Mouse (Mus musculus) hindbrain, embryonic 14.5 days (tissue): Measurements from ENCODE around the gene Unc13b. TPM values are rescaled to one million over a fixed set of nuclear protein-coding genes. Genes with fewer than 3 reads are reported as not detected.

ENCODE experiments used
- ATAC-seq: fragments of 200-750 bp; cut with Nextera tagmentation; 2 replicates; pipeline ENCODE4 v1.8.0; 2017; ENCODE audit warnings: moderate number of reproducible peaks, mild to moderate bottlenecking, moderate TSS enrichment, moderate library complexity; ENCODE audit not compliant: low FRiP score
- DNase-seq: peaks from one replicate; pipeline ENCODE4 v3.0.0-alpha.2; 2015; ENCODE audit warnings: low spot score
- H3K27ac ChIP-seq: fragments of 300-500 bp; sonication (generic); 2 replicates; pipeline ENCODE4 v1.5.1; 2014; ENCODE audit warnings: mild to moderate bottlenecking, moderate library complexity
- H3K27me3 ChIP-seq: fragments of 300-500 bp; sonication (generic); 2 replicates; pipeline ENCODE4 v1.6.1; 2014; ENCODE audit warnings: mild to moderate bottlenecking, low read length, mixed read lengths; ENCODE audit not compliant: control insufficient read depth, insufficient read depth
- H3K36me3 ChIP-seq: fragments of 300-500 bp; sonication (generic); replicated peaks from 2 replicates; pipeline ENCODE4 v1.6.1; 2014; ENCODE audit not compliant: control insufficient read depth, insufficient read depth
- H3K4me1 ChIP-seq: fragments of 300-500 bp; sonication (generic); replicated peaks from 2 replicates; pipeline ENCODE4 v1.6.1; 2014; ENCODE audit warnings: antibody characterized with exemption, low read length, mixed read lengths; ENCODE audit not compliant: control insufficient read depth, insufficient read depth
- H3K4me2 ChIP-seq: fragments of 300-500 bp; sonication (generic); replicated peaks from 2 replicates; pipeline ENCODE4 v1.6.1; 2014; ENCODE audit warnings: mild to moderate bottlenecking, moderate library complexity
- H3K4me3 ChIP-seq: fragments of 300-500 bp; sonication (generic); replicated peaks from 2 replicates; pipeline ENCODE4 v1.5.1; 2014; ENCODE audit warnings: mild to moderate bottlenecking, low read length
- H3K9ac ChIP-seq: fragments of 300-500 bp; sonication (generic); 2 replicates; pipeline ENCODE4 v1.6.1; 2014
- H3K9me3 ChIP-seq: fragments of 300-500 bp; sonication (generic); 2 replicates; pipeline ENCODE4 v1.6.1; 2016; ENCODE audit warnings: low read length; ENCODE audit not compliant: control insufficient read depth
- WGBS: fragments of 180-500 bp; shearing (Covaris S2); extraction: QIAGEN DNeasy Blood & Tissue Kit; methylation state at CpG from one replicate; pipeline ENCODE4 v1.1.7; 2014; 5-methylcytosine and 5-hydroxymethylcytosine counted together
- polyA plus RNA-seq: library from polyadenylated mRNA; unstranded; fragments of >200 nt; fragmentation: Nextera tagmentation; extraction: Ambion mirVana; gene quantifications from 2 replicates; pipeline ENCODE4 v1.2.1, GENCODE M21; 2014

Gene Unc13b
- polyA plus RNA-seq, result 18.9 and 19.5 TPM in 2 replicates

DNA sequence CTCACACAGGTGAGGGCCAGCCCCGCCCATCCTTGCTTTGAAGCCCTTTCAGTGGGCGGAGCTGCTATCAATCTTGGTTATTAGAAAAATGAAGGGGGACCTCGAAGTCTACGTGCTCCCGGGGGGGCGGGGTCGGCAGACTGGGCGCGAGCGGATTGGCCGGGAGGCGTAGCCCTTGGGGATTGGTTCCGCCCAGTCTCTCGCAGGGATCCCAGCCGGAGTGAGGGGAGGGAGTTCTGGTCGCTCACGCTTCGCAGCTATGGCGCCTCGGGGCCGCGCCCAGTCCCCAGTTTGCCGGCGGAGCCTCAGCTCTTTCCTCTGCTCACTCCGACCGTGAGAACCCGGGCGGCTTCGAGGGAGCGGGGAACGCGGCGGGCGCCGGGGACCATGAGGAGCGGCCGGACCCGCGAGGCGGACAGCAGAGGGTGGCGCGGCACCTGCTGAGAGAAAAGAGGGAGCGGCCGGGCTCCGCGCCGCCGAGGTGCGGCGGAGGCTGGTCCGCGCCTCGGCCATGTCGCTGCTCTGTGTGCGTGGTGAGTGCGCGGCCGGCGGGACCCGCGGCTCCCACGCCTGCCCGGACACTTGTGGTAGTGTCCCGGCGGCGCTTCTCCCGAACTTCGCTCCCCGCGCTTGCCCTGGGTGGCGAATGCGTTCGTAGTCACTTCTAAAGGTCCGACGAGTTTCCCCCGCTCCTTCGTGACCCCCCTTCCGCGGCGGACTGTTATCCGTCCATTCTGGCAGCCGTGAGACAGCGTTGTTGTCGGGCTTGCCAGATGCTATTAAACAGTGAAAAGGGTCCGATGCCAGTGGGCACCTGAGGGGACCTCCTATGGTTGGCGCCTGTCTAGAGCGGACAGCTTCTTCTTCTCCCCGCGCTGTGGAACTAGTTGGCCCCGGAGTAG lies at the start of gene Unc13b:
TSS of gene Unc13b (plus strand) at position 201 of the 902 bp plus-strand sequence.
- no peaks in the 10 kb centered on the region for H3K36me3 ChIP-seq
- peaks cover 11% of the 10 kb centered on the region for H3K4me1 ChIP-seq
- H3K9me3 ChIP-seq, result no peaks in the 10 kb centered on the region
- ATAC-seq (peak; percentile 97), DNase-seq (peak; percentile 89)
- peak within 1 kb of the TSS; percentile 74 for H3K4me2 ChIP-seq
- peak within 1 kb of the TSS; percentile 77 for H3K9ac ChIP-seq
- peak within 1 kb of the TSS; percentile 78 for H3K27ac ChIP-seq
- no peaks in the 10 kb centered on the region for H3K27me3 ChIP-seq
- WGBS, result under 1% methylated on average over 83 of the region's 90 CpGs
- H3K4me3 ChIP-seq, result peak within 1 kb of the TSS; percentile 90

DNA sequence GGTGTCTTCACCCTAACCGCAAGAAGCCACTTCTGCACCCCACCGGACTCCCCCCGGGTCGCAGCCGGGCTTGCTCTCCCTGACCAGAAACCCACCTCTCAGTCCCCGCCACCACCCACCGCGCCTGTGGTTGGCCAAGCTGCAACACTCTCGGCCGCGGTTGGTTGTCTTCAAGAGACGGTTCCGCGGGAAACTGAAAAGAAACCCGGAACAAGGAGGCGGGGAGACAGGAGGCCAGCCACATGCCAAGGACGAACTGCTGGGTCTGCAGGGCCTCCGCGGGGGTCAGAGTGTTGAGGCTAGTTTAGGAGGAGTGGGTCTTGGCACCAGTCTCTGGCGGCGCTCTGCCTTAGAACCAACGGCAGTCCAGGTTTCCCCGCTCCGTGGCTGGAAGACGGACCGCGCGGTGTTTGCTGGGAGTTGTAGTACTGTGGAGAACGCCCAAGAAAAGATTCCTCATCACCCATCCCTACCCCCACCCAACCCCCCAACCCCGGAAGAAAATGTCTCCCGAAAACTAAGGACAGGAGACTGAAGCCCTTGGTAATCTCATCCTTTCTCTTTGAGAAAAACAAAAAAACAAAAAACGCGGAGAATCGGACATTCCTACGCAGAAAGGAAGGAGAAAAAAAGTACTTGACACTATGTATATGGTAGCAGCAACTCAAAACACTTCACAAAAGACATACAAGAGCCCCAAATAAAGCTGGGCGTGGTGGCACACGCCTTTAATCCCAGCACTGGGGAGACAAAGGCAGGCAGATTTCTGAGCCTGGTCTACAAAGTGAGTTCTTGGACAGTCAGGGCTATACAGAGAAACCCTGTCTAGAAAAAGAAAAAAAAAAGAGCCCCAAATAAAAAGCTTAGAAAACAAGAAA lies 48.4 kb upstream of the Unc13b start, which contains the start of gene Fancg:
TSS of gene Fancg (minus strand) at position 346 of the 878 bp plus-strand sequence.
- Histone ChIP-seq H3K36me3 (no peaks in the 10 kb centered on the region; the same call in 1 of the 2 replicates), H3K9me3 (no peaks in the 10 kb centered on the region), H3K27me3 (no peaks in the 10 kb centered on the region), H3K4me3 (peak within 1 kb of the TSS; percentile 68), H3K4me2 (peak within 1 kb of the TSS; percentile 62), H3K9ac (peak within 1 kb of the TSS; percentile 56), H3K27ac (no peak within 1 kb of the TSS), H3K4me1 (peaks cover 9% of the 10 kb centered on the region)
- DNase-seq (peak; percentile 79), ATAC-seq (peak; percentile 94)
- WGBS, result 2% methylated on average over 37 of the region's 37 CpGs

DNA sequence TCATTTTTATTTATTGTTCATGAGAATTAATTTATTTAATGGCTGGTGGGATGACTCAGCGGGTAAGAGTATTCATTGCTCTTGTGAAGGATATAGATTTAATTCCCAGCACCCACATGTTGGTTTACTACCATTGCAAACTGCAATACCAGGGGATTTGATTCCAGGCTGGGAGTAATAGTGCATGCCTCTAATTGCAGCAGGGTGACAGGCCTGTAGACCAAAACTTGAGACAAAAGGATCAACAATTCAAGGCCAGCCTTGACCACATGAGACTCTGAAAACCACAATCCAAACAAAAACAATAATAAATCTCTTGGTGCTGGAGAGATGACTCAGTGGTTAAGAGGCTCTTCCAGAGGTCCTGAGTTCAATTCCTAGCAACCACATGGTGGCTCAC lies 46.7 kb upstream of the Unc13b start:
- Histone ChIP-seq H3K9me3 (no peaks in the 10 kb centered on the region), H3K27me3 (no peaks in the 10 kb centered on the region), H3K4me1 (peaks cover 9% of the 10 kb centered on the region), H3K27ac (no peak overlapping the region), H3K9ac (no peak overlapping the region), H3K36me3 (peaks cover 4% of the 10 kb centered on the region; the same call in 1 of the 2 replicates), H3K4me3 (no peak overlapping the region), H3K4me2 (no peak overlapping the region)
- 95% methylated on average over 1 of the region's 1 CpGs for WGBS
- no peak for ATAC-seq
- no peak for DNase-seq

DNA sequence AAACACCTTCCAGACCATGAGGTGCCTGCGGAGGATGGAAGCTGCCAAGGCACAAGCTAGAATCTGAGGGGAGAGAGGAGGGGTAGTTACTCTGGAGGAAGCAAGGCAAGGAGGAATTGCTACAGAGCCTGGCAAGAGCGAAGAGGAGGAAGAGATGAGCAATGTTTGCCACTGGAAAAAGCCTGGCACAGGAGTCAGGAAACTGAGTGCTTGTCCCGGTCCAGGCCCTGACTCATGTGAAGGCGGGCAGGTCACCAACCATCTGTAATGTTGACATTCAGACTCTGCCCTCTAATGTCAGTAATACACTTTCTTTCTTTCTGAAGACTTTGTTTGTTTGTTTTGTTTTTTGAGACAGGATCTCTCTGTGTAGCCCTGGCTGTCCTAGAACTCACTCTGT lies 40.6 kb upstream of the Unc13b start:
- Histone ChIP-seq H3K9me3 (no peaks in the 10 kb centered on the region), H3K9ac (no peak overlapping the region), H3K4me3 (no peak overlapping the region), H3K27me3 (no peaks in the 10 kb centered on the region), H3K4me1 (no peaks in the 10 kb centered on the region), H3K27ac (no peak overlapping the region), H3K36me3 (peaks cover 59% of the 10 kb centered on the region), H3K4me2 (no peak overlapping the region)
- 96% methylated on average over 4 of the region's 4 CpGs for WGBS
- DNase-seq, result no peak
- no peak for ATAC-seq

DNA sequence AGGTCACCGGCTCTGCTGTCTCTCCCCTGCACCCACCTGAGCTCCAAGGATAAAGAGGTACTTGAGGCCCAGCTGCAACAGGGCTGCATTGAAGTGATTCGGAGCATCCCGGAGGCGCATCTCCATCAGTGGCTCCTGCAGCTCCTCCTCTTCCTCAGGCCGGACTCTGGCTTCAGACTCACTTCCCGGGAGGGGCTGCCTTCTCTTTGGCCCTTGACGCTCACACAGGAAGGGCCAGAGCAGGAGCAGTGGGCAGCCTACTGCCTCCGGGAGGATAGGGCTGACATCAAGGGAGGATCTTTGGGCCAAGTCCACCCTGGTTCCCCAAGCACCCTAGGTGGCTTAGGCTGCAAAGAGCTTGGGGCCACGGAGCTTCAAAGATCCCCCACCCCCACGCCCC lies 39.6 kb upstream of the Unc13b start:
- Histone ChIP-seq H3K27me3 (no peaks in the 10 kb centered on the region), H3K9me3 (no peaks in the 10 kb centered on the region), H3K27ac (no peak overlapping the region), H3K4me1 (peaks cover 4% of the 10 kb centered on the region; the same call in 1 of the 2 replicates), H3K9ac (no peak overlapping the region), H3K4me3 (no peak overlapping the region), H3K36me3 (peaks cover 59% of the 10 kb centered on the region), H3K4me2 (no peak overlapping the region)
- 94% methylated on average over 10 of the region's 10 CpGs for WGBS
- no peak for ATAC-seq
- DNase-seq, result no peak

DNA sequence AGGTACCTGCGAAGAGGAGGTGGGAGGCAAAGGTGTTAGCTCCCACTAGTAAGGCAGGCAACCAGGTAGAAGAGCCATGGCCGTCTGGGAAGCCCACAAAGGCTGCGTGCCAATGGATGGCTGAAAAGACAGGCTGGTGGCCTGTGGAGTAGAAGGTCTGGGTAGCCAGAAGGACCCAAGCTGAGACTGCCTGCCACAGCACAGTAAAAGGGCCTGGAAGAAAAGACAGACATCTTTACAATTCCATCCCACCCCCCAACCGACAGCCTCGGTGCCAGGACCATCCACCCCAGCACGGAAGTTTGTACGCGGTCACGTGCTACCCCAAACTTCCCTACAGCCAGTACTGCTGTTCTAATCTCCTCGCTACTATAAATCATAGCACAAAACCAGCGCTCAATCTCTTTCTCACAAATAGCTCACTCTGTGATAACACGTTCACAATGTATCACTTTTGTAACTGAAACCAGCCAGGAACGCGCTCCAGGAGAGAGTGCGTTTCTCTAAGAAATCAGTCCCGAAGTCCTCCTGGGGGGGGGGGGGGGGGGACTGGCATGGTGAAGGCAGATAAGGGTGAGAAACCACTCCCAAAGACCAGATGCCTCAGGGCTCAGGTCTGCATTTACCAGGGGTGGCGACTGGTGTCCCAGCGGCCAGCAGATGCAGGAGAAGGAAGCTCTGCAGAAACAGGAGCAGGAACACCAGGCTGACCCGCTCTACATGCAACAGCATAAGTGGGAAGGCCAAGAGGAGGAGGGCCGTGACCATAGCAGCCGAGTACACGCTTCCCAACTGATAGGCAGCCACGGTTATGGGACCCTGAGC lies 38.9 kb upstream of the Unc13b start:
- Histone ChIP-seq H3K4me1 (peaks cover 11% of the 10 kb centered on the region), H3K9me3 (no peaks in the 10 kb centered on the region), H3K4me3 (no peak overlapping the region), H3K9ac (no peak overlapping the region), H3K4me2 (no peak overlapping the region), H3K27ac (no peak overlapping the region), H3K36me3 (peaks cover 59% of the 10 kb centered on the region), H3K27me3 (no peaks in the 10 kb centered on the region)
- 94% methylated on average over 23 of the region's 23 CpGs for WGBS
- DNase-seq, result no peak
- ATAC-seq, result no peak

DNA sequence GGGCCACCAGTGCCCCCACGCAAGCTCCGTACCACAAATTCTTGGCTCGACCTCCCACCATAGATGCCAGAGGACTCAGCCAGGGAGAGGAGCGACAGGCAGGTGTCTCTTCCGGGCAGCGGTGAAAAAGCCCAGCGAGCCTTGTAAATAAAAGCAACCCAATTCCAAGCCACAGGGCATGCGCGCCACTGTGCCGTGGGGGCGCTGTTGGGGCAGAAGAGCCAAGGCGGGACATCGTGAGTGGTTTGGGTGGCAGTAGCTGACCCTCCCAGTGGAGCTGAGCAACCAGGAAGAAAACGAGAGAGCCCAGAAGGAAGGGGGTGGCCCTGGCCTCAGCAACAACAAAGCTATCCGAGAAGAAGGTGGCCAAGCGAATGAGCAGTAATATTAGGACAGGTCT lies 37.9 kb upstream of the Unc13b start:
- no peak for ATAC-seq
- no peak for DNase-seq
- Histone ChIP-seq H3K4me2 (no peak overlapping the region), H3K9ac (no peak overlapping the region), H3K9me3 (no peaks in the 10 kb centered on the region), H3K27me3 (no peaks in the 10 kb centered on the region), H3K4me3 (no peak overlapping the region), H3K36me3 (peaks cover 59% of the 10 kb centered on the region), H3K4me1 (peaks cover 13% of the 10 kb centered on the region), H3K27ac (no peak overlapping the region)
- WGBS, result 85% methylated on average over 16 of the region's 16 CpGs

DNA sequence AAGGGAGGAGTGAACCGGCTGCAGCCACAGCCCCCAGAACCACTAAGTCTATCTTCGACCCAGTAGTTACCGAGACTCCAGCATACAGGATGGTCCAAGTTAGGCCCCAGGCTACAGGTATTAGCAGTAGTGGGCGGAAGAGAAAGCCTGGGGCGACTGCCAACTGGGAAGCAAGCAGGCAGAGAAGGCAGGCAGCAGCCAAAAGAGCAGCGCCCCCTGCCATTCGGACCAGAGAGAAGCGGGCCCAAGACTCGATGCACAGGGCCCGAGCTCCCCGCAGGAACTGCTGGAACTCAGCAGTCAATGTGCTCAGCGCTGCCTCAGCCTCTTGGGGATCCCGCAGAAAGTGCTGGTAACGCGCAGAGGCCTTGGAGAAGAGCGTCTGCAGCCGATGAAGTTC lies 37.4 kb upstream of the Unc13b start:
- no peak overlapping the region for H3K9ac ChIP-seq
- no peak for DNase-seq
- no peak overlapping the region for H3K4me2 ChIP-seq
- H3K36me3 ChIP-seq, result peaks cover 59% of the 10 kb centered on the region
- WGBS, result 75% methylated on average over 17 of the region's 17 CpGs
- no peak overlapping the region for H3K27ac ChIP-seq
- no peaks in the 10 kb centered on the region for H3K9me3 ChIP-seq
- no peak overlapping the region for H3K4me3 ChIP-seq
- peaks cover 13% of the 10 kb centered on the region for H3K4me1 ChIP-seq
- ATAC-seq, result no peak
- no peaks in the 10 kb centered on the region for H3K27me3 ChIP-seq
